Mouse (Mus musculus): ENCODE measurements around the gene Olfr77. TPM values are rescaled to one million over a fixed set of nuclear protein-coding genes. Genes with fewer than 3 reads are reported as not detected.

Gene Olfr77
- 0.09 TPM in 1 of 2 replicates, not detected in the other for polyA plus RNA-seq (2011; ENCODE audit: insufficient read length, low read depth, missing spikeins)

- no peaks in the 10 kb centered on the region for H3K4me1 ChIP-seq (ENCODE audit: control insufficient read depth, insufficient read depth, low read length)
- H3K27ac ChIP-seq (ENCODE audit: insufficient read depth, low read length) = no peak within 1 kb of the TSS
- TF ChIP-seq CTCF (IDR thresholded peaks at IDR 0.05; ENCODE audit: borderline replicate concordance, insufficient read depth, low read length) (no peak), POLR2A (IDR thresholded peaks at IDR 0.05; ENCODE audit: low read depth, low read length) (no peak)
- no peak within 1 kb of the TSS for H3K4me3 ChIP-seq (ENCODE audit: insufficient read depth, low read length)
Observed at GRCm38 (mm10) chr9:19916565-19916964, at the start of gene Olfr77. Gene Olfr77 (plus strand): TSS chr9:19916865.

GRCm38 (mm10) chr9:19887904-19888303 is 28.8 kb upstream of the Olfr77 start, which contains the start of gene Olfr862:
Gene Olfr862 (minus strand): TSS chr9:19888004.
- TF ChIP-seq CTCF (IDR thresholded peaks at IDR 0.05; ENCODE audit: borderline replicate concordance, insufficient read depth, low read length) = no peak
- no peak for TF ChIP-seq POLR2A (IDR thresholded peaks at IDR 0.05; ENCODE audit: low read depth, low read length)
- Histone ChIP-seq H3K27ac (ENCODE audit: insufficient read depth, low read length) (no peak within 1 kb of the TSS), H3K4me1 (ENCODE audit: control insufficient read depth, insufficient read depth, low read length) (no peaks in the 10 kb centered on the region), H3K4me3 (ENCODE audit: insufficient read depth, low read length) (no peak within 1 kb of the TSS)

- no peak overlapping the region for H3K4me3 ChIP-seq (ENCODE audit: insufficient read depth, low read length)
- no peak overlapping the region for H3K27ac ChIP-seq (ENCODE audit: insufficient read depth, low read length)
- TF ChIP-seq POLR2A (IDR thresholded peaks at IDR 0.05; ENCODE audit: low read depth, low read length) = no peak
- H3K4me1 ChIP-seq (ENCODE audit: control insufficient read depth, insufficient read depth, low read length) = no peaks in the 10 kb centered on the region
Observed at GRCm38 (mm10) chr9:19911170-19911569, 5.5 kb upstream of the Olfr77 start.

Other genes starting within 250 kb of the Olfr77 start
- not detected in 2 replicates for gene Olfr857, start 207.4 kb upstream of the Olfr77 start, polyA plus RNA-seq (2011; ENCODE audit: insufficient read length, low read depth, missing spikeins)
- not detected in 2 replicates for gene Olfr58, start 136.6 kb upstream of the Olfr77 start, polyA plus RNA-seq (2011; ENCODE audit: insufficient read length, low read depth, missing spikeins)
- not detected in 2 replicates for gene Olfr859, start 112.0 kb upstream of the Olfr77 start, polyA plus RNA-seq (2011; ENCODE audit: insufficient read length, low read depth, missing spikeins)
- gene Olfr860, start 67.1 kb upstream of the Olfr77 start, polyA plus RNA-seq (2011; ENCODE audit: insufficient read length, low read depth, missing spikeins) = not detected in 2 replicates
- gene Olfr862, start 28.9 kb upstream of the Olfr77 start, polyA plus RNA-seq (2011; ENCODE audit: insufficient read length, low read depth, missing spikeins) = not detected in 2 replicates
- gene Olfr866, start 111.2 kb downstream of the Olfr77 start, polyA plus RNA-seq (2011; ENCODE audit: insufficient read length, low read depth, missing spikeins) = not detected in 2 replicates
- gene Olfr867, start 140.7 kb downstream of the Olfr77 start, polyA plus RNA-seq (2011; ENCODE audit: insufficient read length, low read depth, missing spikeins) = not detected in 2 replicates
- not detected in 2 replicates for gene Olfr868, start 181.8 kb downstream of the Olfr77 start, polyA plus RNA-seq (2011; ENCODE audit: insufficient read length, low read depth, missing spikeins)
- not detected in 2 replicates for gene Olfr869, start 212.1 kb downstream of the Olfr77 start, polyA plus RNA-seq (2011; ENCODE audit: insufficient read length, low read depth, missing spikeins)

All from embryonic fibroblast, embryonic 13.5 days (primary cell).